Mouse (Mus musculus) midbrain, embryonic 16.5 days (tissue): ENCODE data around the gene Dtd2. TPM values are rescaled to one million over a fixed set of nuclear protein-coding genes. Genes with fewer than 3 reads are reported as not detected.

Source experiments
- ATAC-seq: fragments of 200-750 bp; cut with Nextera tagmentation; 2 replicates; pipeline ENCODE4 v1.8.0; 2017; ENCODE audit warnings: moderate TSS enrichment
- H3K27ac ChIP-seq: fragments of 300-500 bp; sonication (generic); 2 replicates; pipeline ENCODE4 v1.5.1; 2014; ENCODE audit warnings: mild to moderate bottlenecking, low read length, mixed read lengths
- H3K27me3 ChIP-seq: fragments of 300-500 bp; sonication (generic); 2 replicates; pipeline ENCODE4 v1.6.1; 2014; ENCODE audit warnings: low read depth, low read length, mixed read lengths; ENCODE audit not compliant: control insufficient read depth, insufficient read depth
- H3K36me3 ChIP-seq: fragments of 300-500 bp; sonication (generic); 2 replicates; pipeline ENCODE4 v1.6.1; 2014; ENCODE audit warnings: mild to moderate bottlenecking, low read length, moderate library complexity, mixed read lengths; ENCODE audit not compliant: control insufficient read depth, insufficient read depth
- H3K4me1 ChIP-seq: fragments of 300-500 bp; sonication (generic); 2 replicates; pipeline ENCODE4 v1.6.1; 2014; ENCODE audit warnings: mild to moderate bottlenecking, low read length, mixed read lengths; ENCODE audit not compliant: control insufficient read depth, insufficient read depth
- H3K4me2 ChIP-seq: fragments of 300-500 bp; sonication (generic); 2 replicates; pipeline ENCODE4 v1.6.1; 2014; ENCODE audit warnings: mild to moderate bottlenecking, low read length, mixed read lengths
- H3K4me3 ChIP-seq: fragments of 300-500 bp; sonication (generic); 2 replicates; pipeline ENCODE4 v1.5.1; 2014; ENCODE audit warnings: low read depth, mild to moderate bottlenecking, low read length, moderate library complexity, mixed read lengths
- H3K9ac ChIP-seq: fragments of 300-500 bp; sonication (generic); 2 replicates; pipeline ENCODE4 v1.6.1; 2014; ENCODE audit warnings: low read depth, low read length, mixed read lengths
- H3K9me3 ChIP-seq: fragments of 300-500 bp; sonication (generic); replicated peaks from 2 replicates; pipeline ENCODE4 v1.6.1; 2014; ENCODE audit warnings: mild to moderate bottlenecking, low read length, mixed read lengths; ENCODE audit not compliant: control insufficient read depth, poor library complexity, severe bottlenecking
- WGBS: fragments of 180-500 bp; shearing (Covaris S2); extraction: QIAGEN DNeasy Blood & Tissue Kit; methylation state at CpG from one replicate; pipeline ENCODE4 v1.1.7; 2014; 5-methylcytosine and 5-hydroxymethylcytosine counted together
- polyA plus RNA-seq: library from polyadenylated mRNA; unstranded; fragments of >200 nt; fragmentation: Nextera tagmentation; extraction: Ambion mirVana; gene quantifications from 2 replicates; pipeline ENCODE4 v1.2.1, GENCODE M21; 2015

Gene Dtd2
- polyA plus RNA-seq, 1 experiment from 2014 or later, result 24.7 TPM

- Histone ChIP-seq H3K9ac (no peak overlapping the region), H3K4me1 (no peaks in the 10 kb centered on the region), H3K4me2 (no peak overlapping the region), H3K4me3 (no peak overlapping the region), H3K27me3 (no peaks in the 10 kb centered on the region), H3K27ac (no peak overlapping the region), H3K9me3 (no peaks in the 10 kb centered on the region), H3K36me3 (peaks cover 11% of the 10 kb centered on the region; the same call in 1 of the 2 replicates)
- no peak for ATAC-seq
- WGBS, result 81% methylated on average over 1 of the region's 1 CpGs
Measured at GRCm38 (mm10) chr12:51995738-51996536, 10.4 kb downstream of the Dtd2 start.

- no peaks in the 10 kb centered on the region for H3K9me3 ChIP-seq
- no peak overlapping the region for H3K4me2 ChIP-seq
- 83% methylated on average over 2 of the region's 2 CpGs for WGBS
Measured at GRCm38 (mm10) chr12:51990629-51991028, 15.7 kb downstream of the Dtd2 start.

GRCm38 (mm10) chr12:51988536-51988935 lies 17.8 kb downstream of the Dtd2 start:
- no peaks in the 10 kb centered on the region for H3K36me3 ChIP-seq
- H3K4me3 ChIP-seq, result no peak overlapping the region
- WGBS, result 89% methylated on average over 5 of the region's 5 CpGs

More at GRCm38 (mm10) chr12:51990629-51991028, 15.7 kb downstream of the Dtd2 start:
- no peak overlapping the region for H3K27ac ChIP-seq
- H3K36me3 ChIP-seq, result no peaks in the 10 kb centered on the region
- no peak for ATAC-seq
- H3K4me3 ChIP-seq, result no peak overlapping the region
- H3K4me1 ChIP-seq, result no peaks in the 10 kb centered on the region
- no peaks in the 10 kb centered on the region for H3K27me3 ChIP-seq
- no peak overlapping the region for H3K9ac ChIP-seq

GRCm38 (mm10) chr12:51985826-51986225 lies 20.5 kb downstream of the Dtd2 start:
- no peaks in the 10 kb centered on the region for H3K9me3 ChIP-seq
- H3K27me3 ChIP-seq, result no peaks in the 10 kb centered on the region
- no peak overlapping the region for H3K27ac ChIP-seq
- no peak overlapping the region for H3K9ac ChIP-seq
- no peaks in the 10 kb centered on the region for H3K36me3 ChIP-seq
- no peak overlapping the region for H3K4me2 ChIP-seq
- no peak overlapping the region for H3K4me3 ChIP-seq
- 82% methylated on average over 4 of the region's 4 CpGs for WGBS
- no peak for ATAC-seq
- no peaks in the 10 kb centered on the region for H3K4me1 ChIP-seq

More at GRCm38 (mm10) chr12:51988536-51988935, 17.8 kb downstream of the Dtd2 start:
- Histone ChIP-seq H3K9ac (no peak overlapping the region), H3K4me2 (no peak overlapping the region), H3K4me1 (no peaks in the 10 kb centered on the region), H3K27me3 (no peaks in the 10 kb centered on the region), H3K9me3 (no peaks in the 10 kb centered on the region), H3K27ac (no peak overlapping the region)
- ATAC-seq, result no peak

GRCm38 (mm10) chr12:51985163-51985748 lies 21.0 kb downstream of the Dtd2 start:
- H3K9me3 ChIP-seq, result no peaks in the 10 kb centered on the region
- no peaks in the 10 kb centered on the region for H3K27me3 ChIP-seq
- H3K4me2 ChIP-seq, result no peak overlapping the region
- WGBS, result 96% methylated on average over 3 of the region's 3 CpGs
- H3K9ac ChIP-seq, result no peak overlapping the region
- no peaks in the 10 kb centered on the region for H3K36me3 ChIP-seq
- no peak overlapping the region for H3K4me3 ChIP-seq
- no peak overlapping the region for H3K27ac ChIP-seq
- H3K4me1 ChIP-seq, result no peaks in the 10 kb centered on the region
- no peak for ATAC-seq

- Histone ChIP-seq H3K4me3 (no peak overlapping the region), H3K9ac (no peak overlapping the region), H3K4me1 (no peaks in the 10 kb centered on the region), H3K4me2 (no peak overlapping the region), H3K9me3 (no peaks in the 10 kb centered on the region), H3K27me3 (no peaks in the 10 kb centered on the region), H3K36me3 (no peaks in the 10 kb centered on the region), H3K27ac (no peak overlapping the region)
- WGBS, result 88% methylated on average over 1 of the region's 1 CpGs
- ATAC-seq, result no peak
Measured at GRCm38 (mm10) chr12:51983625-51984024, 22.7 kb downstream of the Dtd2 start.

- no peak overlapping the region for H3K9ac ChIP-seq
- peaks cover under 1% of the 10 kb centered on the region; the same call in 1 of the 2 replicates for H3K4me1 ChIP-seq
- no peak overlapping the region for H3K4me3 ChIP-seq
- H3K27ac ChIP-seq, result no peak overlapping the region
- H3K27me3 ChIP-seq, result no peaks in the 10 kb centered on the region
- no peaks in the 10 kb centered on the region for H3K9me3 ChIP-seq
- ATAC-seq, result no peak
- 79% methylated on average over 9 of the region's 9 CpGs for WGBS
- H3K4me2 ChIP-seq, result no peak overlapping the region
- no peaks in the 10 kb centered on the region for H3K36me3 ChIP-seq
Measured at GRCm38 (mm10) chr12:51976531-51976930, 29.8 kb downstream of the Dtd2 start.

- no peaks in the 10 kb centered on the region for H3K9me3 ChIP-seq
- WGBS, result 95% methylated on average over 1 of the region's 1 CpGs
Measured at GRCm38 (mm10) chr12:51974381-51974780, 31.9 kb downstream of the Dtd2 start.

More at GRCm38 (mm10) chr12:51974381-51974780, 31.9 kb downstream of the Dtd2 start:
- Histone ChIP-seq H3K4me3 (no peak overlapping the region), H3K4me2 (no peak overlapping the region), H3K9ac (no peak overlapping the region), H3K27ac (no peak overlapping the region), H3K4me1 (peaks cover 13% of the 10 kb centered on the region), H3K36me3 (no peaks in the 10 kb centered on the region), H3K27me3 (no peaks in the 10 kb centered on the region)
- no peak for ATAC-seq
